Mouse (Mus musculus) hindbrain, embryonic 13.5 days (tissue): Measurements from ENCODE around the gene Psmg4. TPM values are rescaled to one million over a fixed set of nuclear protein-coding genes. Genes with fewer than 3 reads are reported as not detected.

ENCODE experiments used
- ATAC-seq: fragments of 200-750 bp; cut with Nextera tagmentation; 2 replicates; pipeline ENCODE4 v1.8.0; 2017; ENCODE audit warnings: moderate TSS enrichment; ENCODE audit not compliant: low FRiP score
- H3K27ac ChIP-seq: fragments of 300-500 bp; sonication (generic); 2 replicates; pipeline ENCODE4 v1.5.1; 2015; ENCODE audit warnings: inconsistent platforms, mild to moderate bottlenecking, moderate library complexity
- H3K27me3 ChIP-seq: fragments of 300-500 bp; sonication (generic); 2 replicates; pipeline ENCODE4 v1.6.1; 2015; ENCODE audit warnings: mild to moderate bottlenecking, inconsistent platforms
- H3K36me3 ChIP-seq: fragments of 300-500 bp; sonication (generic); 2 replicates; pipeline ENCODE4 v1.6.1; 2015; ENCODE audit warnings: mild to moderate bottlenecking, inconsistent platforms
- H3K4me1 ChIP-seq: fragments of 300-500 bp; sonication (generic); replicated peaks from 2 replicates; pipeline ENCODE4 v1.6.1; 2015; ENCODE audit warnings: inconsistent platforms
- H3K4me2 ChIP-seq: fragments of 300-500 bp; sonication (generic); 2 replicates; pipeline ENCODE4 v1.6.1; 2015; ENCODE audit warnings: inconsistent platforms, mild to moderate bottlenecking, moderate library complexity
- H3K4me3 ChIP-seq: fragments of 300-500 bp; sonication (generic); 2 replicates; pipeline ENCODE4 v1.5.1; 2015; ENCODE audit warnings: mild to moderate bottlenecking, inconsistent platforms
- H3K9ac ChIP-seq: fragments of 300-500 bp; sonication (generic); 2 replicates; pipeline ENCODE4 v1.6.1; 2015; ENCODE audit warnings: mild to moderate bottlenecking, inconsistent platforms
- H3K9me3 ChIP-seq: fragments of 300-500 bp; sonication (generic); 2 replicates; pipeline ENCODE4 v1.6.1; 2016; ENCODE audit warnings: inconsistent platforms
- WGBS: fragments of 180-500 bp; shearing (Covaris S2); methylation state at CpG from one replicate; pipeline ENCODE4 v1.1.7; 2015; 5-methylcytosine and 5-hydroxymethylcytosine counted together
- polyA plus RNA-seq: library from polyadenylated mRNA; unstranded; fragments of >200 nt; fragmentation: Nextera tagmentation; extraction: Ambion mirVana; gene quantifications from 2 replicates; pipeline ENCODE4 v1.2.1, GENCODE M21; 2015

The Psmg4 gene
- polyA plus RNA-seq = 87.0 and 94.4 TPM in 2 replicates

GRCm38 (mm10) chr13:34162491-34163303 is at the start of gene Psmg4:
TSS of gene Psmg4 (plus strand) at chr13:34162964.
- H3K4me2 ChIP-seq = peak within 1 kb of the TSS; percentile 72
- peak within 1 kb of the TSS; percentile 74 for H3K9ac ChIP-seq
- H3K27ac ChIP-seq = peak within 1 kb of the TSS; percentile 92
- H3K4me3 ChIP-seq = peak within 1 kb of the TSS; percentile 66
- no peaks in the 10 kb centered on the region for H3K9me3 ChIP-seq
- peak; percentile 97 for ATAC-seq
- WGBS = 4% methylated on average over 43 of the region's 44 CpGs
- no peaks in the 10 kb centered on the region for H3K27me3 ChIP-seq
- peaks cover 22% of the 10 kb centered on the region for H3K4me1 ChIP-seq
- H3K36me3 ChIP-seq = peaks cover 10% of the 10 kb centered on the region

- Histone ChIP-seq H3K4me2 (no peak overlapping the region), H3K36me3 (no peaks in the 10 kb centered on the region), H3K9ac (no peak overlapping the region), H3K27ac (no peak overlapping the region), H3K27me3 (no peaks in the 10 kb centered on the region), H3K4me1 (peaks cover 4% of the 10 kb centered on the region; the same call in 1 of the 2 replicates), H3K9me3 (no peaks in the 10 kb centered on the region), H3K4me3 (no peak overlapping the region)
- ATAC-seq = no peak
- WGBS = 94% methylated on average over 3 of the region's 3 CpGs
Measured at GRCm38 (mm10) chr13:34113086-34113485, 49.7 kb upstream of the Psmg4 start.

- Histone ChIP-seq H3K4me3 (no peak overlapping the region), H3K9ac (no peak overlapping the region), H3K9me3 (no peaks in the 10 kb centered on the region), H3K36me3 (no peaks in the 10 kb centered on the region), H3K4me2 (no peak overlapping the region), H3K27me3 (no peaks in the 10 kb centered on the region), H3K4me1 (peaks cover 7% of the 10 kb centered on the region; the same call in 1 of the 2 replicates), H3K27ac (no peak overlapping the region)
- no peak for ATAC-seq
- 85% methylated on average over 4 of the region's 4 CpGs for WGBS
Measured at GRCm38 (mm10) chr13:34114654-34115053, 48.1 kb upstream of the Psmg4 start.

- WGBS = 81% methylated on average over 6 of the region's 6 CpGs
- H3K27ac ChIP-seq = no peak overlapping the region
Measured at GRCm38 (mm10) chr13:34116508-34116907, 46.3 kb upstream of the Psmg4 start.

GRCm38 (mm10) chr13:34118816-34119215 is 43.9 kb upstream of the Psmg4 start:
- Histone ChIP-seq H3K4me1 (peaks cover 20% of the 10 kb centered on the region), H3K9me3 (no peaks in the 10 kb centered on the region), H3K4me3 (no peak overlapping the region), H3K27ac (no peak overlapping the region; the same call in 1 of the 2 replicates), H3K27me3 (no peaks in the 10 kb centered on the region), H3K9ac (no peak overlapping the region), H3K4me2 (no peak overlapping the region), H3K36me3 (peaks cover 5% of the 10 kb centered on the region)
- no peak for ATAC-seq
- 78% methylated on average over 4 of the region's 4 CpGs for WGBS

More at GRCm38 (mm10) chr13:34116508-34116907, 46.3 kb upstream of the Psmg4 start:
- Histone ChIP-seq H3K4me2 (no peak overlapping the region), H3K27me3 (no peaks in the 10 kb centered on the region), H3K9me3 (no peaks in the 10 kb centered on the region), H3K36me3 (no peaks in the 10 kb centered on the region; the same call in 1 of the 2 replicates), H3K4me1 (peaks cover 4% of the 10 kb centered on the region; the same call in 1 of the 2 replicates), H3K4me3 (no peak overlapping the region), H3K9ac (no peak overlapping the region)
- ATAC-seq = no peak

- Histone ChIP-seq H3K9me3 (no peaks in the 10 kb centered on the region), H3K27me3 (no peaks in the 10 kb centered on the region), H3K36me3 (peaks cover 9% of the 10 kb centered on the region), H3K4me3 (no peak overlapping the region), H3K9ac (no peak overlapping the region), H3K27ac (no peak overlapping the region), H3K4me2 (no peak overlapping the region), H3K4me1 (peaks cover 26% of the 10 kb centered on the region)
- WGBS = 81% methylated on average over 4 of the region's 4 CpGs
- no peak for ATAC-seq
Measured at GRCm38 (mm10) chr13:34119406-34119805, 43.4 kb upstream of the Psmg4 start.

GRCm38 (mm10) chr13:34120536-34120935 is 42.2 kb upstream of the Psmg4 start:
- H3K4me2 ChIP-seq = no peak overlapping the region
- no peak for ATAC-seq
- no peak overlapping the region for H3K9ac ChIP-seq
- no peaks in the 10 kb centered on the region for H3K27me3 ChIP-seq
- WGBS = 95% methylated on average over 2 of the region's 2 CpGs
- H3K4me3 ChIP-seq = no peak overlapping the region
- H3K4me1 ChIP-seq = peaks cover 37% of the 10 kb centered on the region
- no peak overlapping the region for H3K27ac ChIP-seq
- H3K36me3 ChIP-seq = peaks cover 18% of the 10 kb centered on the region
- no peaks in the 10 kb centered on the region for H3K9me3 ChIP-seq

GRCm38 (mm10) chr13:34125711-34126110 is 37.1 kb upstream of the Psmg4 start:
- ATAC-seq = no peak
- Histone ChIP-seq H3K4me2 (peak overlapping the region; percentile 94), H3K9me3 (no peaks in the 10 kb centered on the region), H3K27ac (peak overlapping the region; percentile 52; the same call in 1 of the 2 replicates), H3K4me3 (peak overlapping the region; percentile 54), H3K9ac (peak overlapping the region; percentile 81), H3K27me3 (no peaks in the 10 kb centered on the region), H3K4me1 (peaks cover 37% of the 10 kb centered on the region), H3K36me3 (peaks cover 35% of the 10 kb centered on the region)
- WGBS = 34% methylated on average over 4 of the region's 4 CpGs

- Histone ChIP-seq H3K9ac (peak overlapping the region; percentile 100), H3K4me1 (peaks cover 40% of the 10 kb centered on the region), H3K27me3 (no peaks in the 10 kb centered on the region), H3K9me3 (no peaks in the 10 kb centered on the region), H3K4me2 (peak overlapping the region; percentile 83), H3K27ac (peak overlapping the region; percentile 100), H3K36me3 (peaks cover 33% of the 10 kb centered on the region), H3K4me3 (peak overlapping the region; percentile 96)
- 14% methylated on average over 9 of the region's 9 CpGs for WGBS
- ATAC-seq = no peak
Measured at GRCm38 (mm10) chr13:34128276-34129114, 34.3 kb upstream of the Psmg4 start.

- under 1% methylated on average over 31 of the region's 31 CpGs for WGBS
- H3K4me1 ChIP-seq = peaks cover 38% of the 10 kb centered on the region
- H3K9ac ChIP-seq = peak overlapping the region; percentile 100
- peak overlapping the region; percentile 96 for H3K4me3 ChIP-seq
- peaks cover 23% of the 10 kb centered on the region for H3K36me3 ChIP-seq
- H3K27me3 ChIP-seq = no peaks in the 10 kb centered on the region
- no peaks in the 10 kb centered on the region for H3K9me3 ChIP-seq
- peak overlapping the region; percentile 83 for H3K4me2 ChIP-seq
- ATAC-seq = peak; percentile 9
- H3K27ac ChIP-seq = peak overlapping the region; percentile 100
Measured at GRCm38 (mm10) chr13:34129485-34130225, 33.1 kb upstream of the Psmg4 start.

GRCm38 (mm10) chr13:34130226-34130731 is 32.5 kb upstream of the Psmg4 start, which contains the start of gene Tubb2b:
TSS of gene Tubb2b (minus strand) at chr13:34130466.
- peak; percentile 94 for ATAC-seq
- H3K4me1 ChIP-seq = peaks cover 38% of the 10 kb centered on the region

More at GRCm38 (mm10) chr13:34130226-34130731, 32.5 kb upstream of the Psmg4 start, which contains the start of gene Tubb2b:
- H3K27me3 ChIP-seq = no peaks in the 10 kb centered on the region
- H3K9ac ChIP-seq = peak within 1 kb of the TSS; percentile 100
- peak within 1 kb of the TSS; percentile 96 for H3K4me3 ChIP-seq
- peak within 1 kb of the TSS; percentile 100 for H3K27ac ChIP-seq
- 0% methylated on average over 26 of the region's 26 CpGs for WGBS
- peaks cover 19% of the 10 kb centered on the region for H3K36me3 ChIP-seq
- H3K9me3 ChIP-seq = no peaks in the 10 kb centered on the region
- peak within 1 kb of the TSS; percentile 83 for H3K4me2 ChIP-seq
